Mouse (Mus musculus): ENCODE measurements around the gene Slc39a9. TPM values are rescaled to one million over a fixed set of nuclear protein-coding genes. Genes with fewer than 3 reads are reported as not detected.

Slc39a9 gene
- 55.7 and 58.2 TPM in 2 replicates for polyA plus RNA-seq (2012; rRNA removed)

DNA sequence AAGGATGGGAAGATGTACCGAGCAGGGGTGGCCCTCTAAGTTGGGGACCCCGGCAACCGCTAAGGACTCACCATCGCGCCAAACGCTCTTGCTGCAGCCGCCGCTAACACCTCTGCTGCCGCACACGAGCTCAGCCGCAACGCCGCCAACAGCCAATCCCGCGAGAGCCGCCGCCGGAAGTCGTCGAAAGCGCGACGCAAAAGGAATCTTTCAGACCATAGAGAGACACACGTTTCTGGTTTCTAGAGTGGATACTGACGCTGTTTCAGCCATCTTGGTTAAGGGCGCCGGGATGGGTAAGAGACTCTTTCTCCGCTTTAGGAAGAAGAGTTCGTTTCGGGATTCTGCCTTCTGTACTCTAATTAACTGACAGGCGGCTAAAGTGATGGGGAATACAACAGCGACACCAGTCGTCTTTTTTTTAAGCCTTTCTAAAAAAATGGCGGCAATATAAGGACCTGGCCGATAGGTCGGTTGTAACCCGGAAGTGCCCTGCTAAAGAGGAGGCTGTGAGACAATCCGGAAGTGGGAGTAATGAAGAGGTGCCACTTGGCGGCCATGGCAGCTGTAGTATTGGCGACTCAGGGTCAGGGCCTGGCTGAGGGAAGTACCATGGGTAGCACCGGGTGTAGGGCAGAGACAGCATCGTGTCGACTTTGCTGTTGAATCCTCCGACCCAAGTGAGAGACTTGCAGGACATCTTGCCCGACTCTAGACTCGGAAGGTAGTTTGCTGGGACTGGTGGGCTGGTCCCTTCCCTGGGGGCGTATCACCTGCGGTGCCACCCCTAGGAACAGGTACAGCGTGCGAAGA, at the start of gene Slc39a9, which contains the start of gene Erh:
Gene Slc39a9 (plus strand): TSS at position 191 of the 813 bp plus-strand sequence.
Gene Erh (minus strand): TSS at position 649 of the 813 bp plus-strand sequence.
- H3K36me3 ChIP-seq (ENCODE audit: control insufficient read depth, insufficient read depth, low read length): peaks cover 13% of the 10 kb centered on the region
- H3K4me1 ChIP-seq (replicated peaks; ENCODE audit: control insufficient read depth, insufficient read depth, low read length): peaks cover 17% of the 10 kb centered on the region
- H3K27ac ChIP-seq (ENCODE audit: control insufficient read depth, insufficient read depth, low read length): peak within 1 kb of the TSS; percentile 3
- H3K4me3 ChIP-seq (ENCODE audit: control insufficient read depth, insufficient read depth, low read length): peak within 1 kb of the TSS; percentile 79
- DNase-seq: peak; percentile 90
- under 1% methylated on average over 50 of the region's 50 CpGs for WGBS
- TF ChIP-seq POLR2A (IDR thresholded peaks at IDR 0.05; ENCODE audit: control insufficient read depth, extremely low read depth, insufficient read depth, low read length, poor library complexity) (peak; percentile 38; the same call in 1 of the 2 replicates), CTCF (IDR thresholded peaks at IDR 0.05; ENCODE audit: borderline replicate concordance, control insufficient read depth, extremely low read depth, insufficient read depth, low read length, poor library complexity) (no peak)
- H3K27me3 ChIP-seq (ENCODE audit: control insufficient read depth, insufficient read depth, low read length): no peaks in the 10 kb centered on the region

DNA sequence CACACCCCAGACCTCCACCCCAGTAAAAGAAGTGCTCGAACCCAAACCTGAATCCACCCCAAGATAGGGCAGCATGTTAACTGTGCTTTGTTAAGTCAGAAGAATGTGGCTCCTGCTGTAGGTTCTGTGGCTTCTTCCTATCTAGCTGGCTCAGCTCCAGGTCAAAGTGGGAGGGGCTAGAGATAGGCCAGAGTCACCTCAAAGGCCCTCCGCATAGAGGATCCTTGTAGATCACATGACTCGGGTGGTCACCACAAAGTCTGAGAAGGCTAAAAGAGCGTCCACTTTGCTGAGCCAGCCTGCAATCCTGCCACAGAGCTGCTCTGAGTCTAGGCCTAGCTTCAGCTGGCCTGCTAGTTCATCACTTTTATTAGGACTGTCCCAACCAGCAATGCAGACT, 49.5 kb upstream of the Slc39a9 start:
- TF ChIP-seq CTCF (IDR thresholded peaks at IDR 0.05; ENCODE audit: borderline replicate concordance, control insufficient read depth, extremely low read depth, insufficient read depth, low read length, poor library complexity) (no peak), POLR2A (IDR thresholded peaks at IDR 0.05; ENCODE audit: control insufficient read depth, extremely low read depth, insufficient read depth, low read length, poor library complexity) (no peak)
- H3K4me3 ChIP-seq (ENCODE audit: control insufficient read depth, insufficient read depth, low read length): no peak overlapping the region
- no peak overlapping the region for H3K27ac ChIP-seq (ENCODE audit: control insufficient read depth, insufficient read depth, low read length)
- no peak for DNase-seq
- H3K36me3 ChIP-seq (ENCODE audit: control insufficient read depth, insufficient read depth, low read length): no peaks in the 10 kb centered on the region
- no peaks in the 10 kb centered on the region for H3K4me1 ChIP-seq (replicated peaks; ENCODE audit: control insufficient read depth, insufficient read depth, low read length)
- WGBS: 67% methylated on average over 4 of the region's 4 CpGs
- no peaks in the 10 kb centered on the region; the same call in 1 of the 2 replicates for H3K27me3 ChIP-seq (ENCODE audit: control insufficient read depth, insufficient read depth, low read length)

DNA sequence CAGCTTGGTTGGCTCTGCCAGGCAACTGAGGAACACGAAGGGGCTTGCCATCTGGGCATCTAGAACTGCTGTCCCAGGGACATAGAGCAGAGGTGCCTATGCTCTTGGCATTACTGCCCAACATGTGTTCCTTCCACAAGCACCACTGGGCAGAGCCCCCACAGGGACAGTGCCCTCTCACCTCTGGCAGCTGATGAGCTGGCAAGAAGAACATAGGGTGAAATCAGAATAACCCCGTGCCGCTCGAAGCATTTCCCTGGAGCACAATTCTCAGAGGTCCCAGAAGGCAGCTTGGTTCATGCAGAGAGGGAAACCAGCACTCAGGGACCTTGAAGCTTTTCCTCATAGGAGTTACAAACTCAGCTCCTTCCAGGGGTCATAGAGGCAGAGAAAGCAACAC, 48.9 kb upstream of the Slc39a9 start:
- H3K27ac ChIP-seq (ENCODE audit: control insufficient read depth, insufficient read depth, low read length): no peak overlapping the region
- no peaks in the 10 kb centered on the region for H3K4me1 ChIP-seq (replicated peaks; ENCODE audit: control insufficient read depth, insufficient read depth, low read length)
- DNase-seq: no peak
- TF ChIP-seq POLR2A (IDR thresholded peaks at IDR 0.05; ENCODE audit: control insufficient read depth, extremely low read depth, insufficient read depth, low read length, poor library complexity) (no peak), CTCF (IDR thresholded peaks at IDR 0.05; ENCODE audit: borderline replicate concordance, control insufficient read depth, extremely low read depth, insufficient read depth, low read length, poor library complexity) (no peak)
- no peaks in the 10 kb centered on the region for H3K36me3 ChIP-seq (ENCODE audit: control insufficient read depth, insufficient read depth, low read length)
- WGBS: 89% methylated on average over 4 of the region's 4 CpGs
- no peak overlapping the region for H3K4me3 ChIP-seq (ENCODE audit: control insufficient read depth, insufficient read depth, low read length)
- H3K27me3 ChIP-seq (ENCODE audit: control insufficient read depth, insufficient read depth, low read length): no peaks in the 10 kb centered on the region; the same call in 1 of the 2 replicates

DNA sequence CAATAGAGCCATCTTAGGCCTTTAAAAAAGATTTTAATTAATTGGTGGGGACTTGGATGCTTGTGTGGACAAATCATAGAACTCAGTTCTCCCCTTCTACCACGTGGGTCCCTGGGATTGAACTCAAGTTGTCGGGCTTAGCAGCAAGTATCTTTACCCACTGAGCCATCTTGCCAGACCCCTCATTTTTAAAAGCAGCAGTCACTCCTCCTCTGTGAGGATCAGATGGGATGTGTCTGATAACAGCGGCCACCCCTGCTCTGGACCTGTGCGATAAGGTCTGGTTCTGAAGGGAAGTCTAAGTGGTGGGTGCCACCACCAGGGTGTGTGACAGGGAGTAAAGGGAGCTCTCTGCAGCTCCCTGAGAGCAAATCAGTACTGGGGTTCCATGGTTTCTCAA, 48.1 kb upstream of the Slc39a9 start:
- no peak overlapping the region for H3K27ac ChIP-seq (ENCODE audit: control insufficient read depth, insufficient read depth, low read length)
- no peaks in the 10 kb centered on the region for H3K36me3 ChIP-seq (ENCODE audit: control insufficient read depth, insufficient read depth, low read length)
- H3K4me1 ChIP-seq (replicated peaks; ENCODE audit: control insufficient read depth, insufficient read depth, low read length): no peaks in the 10 kb centered on the region
- TF ChIP-seq POLR2A (IDR thresholded peaks at IDR 0.05; ENCODE audit: control insufficient read depth, extremely low read depth, insufficient read depth, low read length, poor library complexity) (no peak), CTCF (IDR thresholded peaks at IDR 0.05; ENCODE audit: borderline replicate concordance, control insufficient read depth, extremely low read depth, insufficient read depth, low read length, poor library complexity) (no peak)
- H3K4me3 ChIP-seq (ENCODE audit: control insufficient read depth, insufficient read depth, low read length): no peak overlapping the region
- no peaks in the 10 kb centered on the region for H3K27me3 ChIP-seq (ENCODE audit: control insufficient read depth, insufficient read depth, low read length)
- DNase-seq: no peak
- WGBS: 93% methylated on average over 4 of the region's 4 CpGs

DNA sequence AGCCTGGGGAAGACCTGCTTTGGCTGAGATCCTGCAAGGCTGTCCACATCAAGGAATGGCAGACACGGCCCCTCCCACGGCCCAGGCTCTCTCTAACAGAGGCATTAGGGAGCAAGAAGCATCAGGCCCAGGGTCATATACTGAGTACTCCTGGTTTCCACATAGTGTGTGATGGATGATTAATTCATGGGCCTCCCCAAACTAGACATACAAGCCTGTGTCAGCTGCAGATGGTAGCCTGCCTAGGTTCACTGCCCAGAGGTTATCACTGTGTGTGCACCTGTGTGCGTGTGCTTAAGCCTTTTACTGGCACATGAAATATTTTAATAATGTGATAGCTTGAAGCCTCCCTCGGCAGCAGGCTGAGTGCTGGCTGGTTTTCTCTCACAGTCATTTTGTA, 47.7 kb upstream of the Slc39a9 start:
- no peak for DNase-seq
- H3K4me1 ChIP-seq (replicated peaks; ENCODE audit: control insufficient read depth, insufficient read depth, low read length): no peaks in the 10 kb centered on the region
- H3K36me3 ChIP-seq (ENCODE audit: control insufficient read depth, insufficient read depth, low read length): no peaks in the 10 kb centered on the region
- H3K27me3 ChIP-seq (ENCODE audit: control insufficient read depth, insufficient read depth, low read length): no peaks in the 10 kb centered on the region
- TF ChIP-seq POLR2A (IDR thresholded peaks at IDR 0.05; ENCODE audit: control insufficient read depth, extremely low read depth, insufficient read depth, low read length, poor library complexity) (no peak), CTCF (IDR thresholded peaks at IDR 0.05; ENCODE audit: borderline replicate concordance, control insufficient read depth, extremely low read depth, insufficient read depth, low read length, poor library complexity) (no peak)
- no peak overlapping the region for H3K27ac ChIP-seq (ENCODE audit: control insufficient read depth, insufficient read depth, low read length)
- 94% methylated on average over 4 of the region's 4 CpGs for WGBS
- H3K4me3 ChIP-seq (ENCODE audit: control insufficient read depth, insufficient read depth, low read length): no peak overlapping the region

DNA sequence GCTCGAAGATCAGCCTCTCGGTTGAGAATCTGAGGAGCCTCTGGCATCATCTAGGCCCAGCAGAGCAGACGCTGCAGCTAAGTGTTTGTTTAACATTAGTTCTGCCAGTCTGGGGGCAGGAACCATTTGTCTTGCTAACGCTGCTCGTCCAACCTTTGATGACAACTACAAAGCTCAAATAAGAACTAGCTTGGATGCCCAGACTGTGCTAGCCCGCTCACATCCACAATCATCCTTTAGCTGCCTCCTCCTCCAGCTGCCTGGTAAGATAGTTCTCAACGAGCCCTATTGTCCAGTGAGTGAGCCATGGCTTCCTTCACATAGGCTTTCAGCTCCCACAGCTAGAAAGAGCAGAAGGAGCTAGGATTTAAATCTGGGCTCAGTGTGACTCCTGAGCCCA, 45.4 kb upstream of the Slc39a9 start:
- Histone ChIP-seq H3K27me3 (ENCODE audit: control insufficient read depth, insufficient read depth, low read length) (no peaks in the 10 kb centered on the region), H3K4me3 (ENCODE audit: control insufficient read depth, insufficient read depth, low read length) (no peak overlapping the region), H3K4me1 (replicated peaks; ENCODE audit: control insufficient read depth, insufficient read depth, low read length) (no peaks in the 10 kb centered on the region), H3K27ac (ENCODE audit: control insufficient read depth, insufficient read depth, low read length) (no peak overlapping the region), H3K36me3 (ENCODE audit: control insufficient read depth, insufficient read depth, low read length) (no peaks in the 10 kb centered on the region)
- no peak for DNase-seq
- TF ChIP-seq POLR2A (IDR thresholded peaks at IDR 0.05; ENCODE audit: control insufficient read depth, extremely low read depth, insufficient read depth, low read length, poor library complexity) (no peak), CTCF (IDR thresholded peaks at IDR 0.05; ENCODE audit: borderline replicate concordance, control insufficient read depth, extremely low read depth, insufficient read depth, low read length, poor library complexity) (no peak)
- WGBS: 87% methylated on average over 7 of the region's 7 CpGs

All from thymus, adult 2 months (tissue).